Mouse (Mus musculus): ENCODE results near the gene Stac2. TPM values are rescaled to one million over a fixed set of nuclear protein-coding genes. Genes with fewer than 3 reads are reported as not detected.
A peak's percentile ranks its signal among the peaks of the same experiment; 100 is the strongest.

Stac2 gene
- polyA plus RNA-seq, 1 experiment from 2014 or later: 3.9 TPM

GRCm38 (mm10) chr11:98066201-98066600 lies 12.9 kb upstream of the Stac2 start:
- H3K9me3 ChIP-seq: no peaks in the 10 kb centered on the region
- H3K4me2 ChIP-seq: no peak overlapping the region
- no peak overlapping the region for H3K27ac ChIP-seq
- H3K36me3 ChIP-seq (replicated peaks): no peaks in the 10 kb centered on the region
- WGBS: 93% methylated on average over 12 of the region's 12 CpGs
- H3K4me3 ChIP-seq: no peak overlapping the region
- no peaks in the 10 kb centered on the region for H3K27me3 ChIP-seq (replicated peaks)
- H3K4me1 ChIP-seq: no peaks in the 10 kb centered on the region
- no peak for ATAC-seq (replicated peaks)
- no peak overlapping the region for H3K9ac ChIP-seq

GRCm38 (mm10) chr11:98061904-98062562 lies 8.8 kb upstream of the Stac2 start:
- H3K9ac ChIP-seq: no peak overlapping the region
- no peak for ATAC-seq (replicated peaks)
- 56% methylated on average over 6 of the region's 6 CpGs for WGBS

GRCm38 (mm10) chr11:98061441-98061840 lies 8.2 kb upstream of the Stac2 start:
- H3K4me1 ChIP-seq: peaks cover 9% of the 10 kb centered on the region; the same call in 1 of the 2 replicates
- no peak overlapping the region for H3K4me3 ChIP-seq
- 82% methylated on average over 3 of the region's 3 CpGs for WGBS
- ATAC-seq (replicated peaks): no peak
- no peak overlapping the region for H3K9ac ChIP-seq
- H3K4me2 ChIP-seq: no peak overlapping the region
- no peaks in the 10 kb centered on the region; the same call in 1 of the 2 replicates for H3K27me3 ChIP-seq (replicated peaks)
- H3K27ac ChIP-seq: no peak overlapping the region
- no peaks in the 10 kb centered on the region for H3K9me3 ChIP-seq
- H3K36me3 ChIP-seq (replicated peaks): no peaks in the 10 kb centered on the region

More at GRCm38 (mm10) chr11:98061904-98062562, 8.8 kb upstream of the Stac2 start:
- Histone ChIP-seq H3K36me3 (replicated peaks) (no peaks in the 10 kb centered on the region), H3K27me3 (replicated peaks) (no peaks in the 10 kb centered on the region; the same call in 1 of the 2 replicates), H3K4me1 (peaks cover 9% of the 10 kb centered on the region; the same call in 1 of the 2 replicates), H3K4me2 (no peak overlapping the region), H3K4me3 (no peak overlapping the region), H3K27ac (no peak overlapping the region), H3K9me3 (no peaks in the 10 kb centered on the region)

- H3K4me2 ChIP-seq: no peak overlapping the region
- H3K27ac ChIP-seq: no peak overlapping the region
- peaks cover 9% of the 10 kb centered on the region; the same call in 1 of the 2 replicates for H3K4me1 ChIP-seq
- no peaks in the 10 kb centered on the region for H3K9me3 ChIP-seq
- H3K4me3 ChIP-seq: no peak overlapping the region
- no peaks in the 10 kb centered on the region; the same call in none of the 2 replicates for H3K27me3 ChIP-seq (replicated peaks)
- H3K9ac ChIP-seq: no peak overlapping the region
- no peaks in the 10 kb centered on the region for H3K36me3 ChIP-seq (replicated peaks)
- no peak for ATAC-seq (replicated peaks)
- WGBS: 69% methylated on average over 5 of the region's 5 CpGs
Observed at GRCm38 (mm10) chr11:98060104-98060692, 6.9 kb upstream of the Stac2 start.

GRCm38 (mm10) chr11:98059662-98060061 lies 6.4 kb upstream of the Stac2 start:
- Histone ChIP-seq H3K4me3 (no peak overlapping the region), H3K36me3 (replicated peaks) (no peaks in the 10 kb centered on the region), H3K4me1 (peaks cover 9% of the 10 kb centered on the region; the same call in 1 of the 2 replicates), H3K4me2 (no peak overlapping the region), H3K27me3 (replicated peaks) (no peaks in the 10 kb centered on the region; the same call in none of the 2 replicates), H3K9ac (no peak overlapping the region), H3K9me3 (no peaks in the 10 kb centered on the region), H3K27ac (no peak overlapping the region)
- 43% methylated on average over 7 of the region's 7 CpGs for WGBS
- no peak for ATAC-seq (replicated peaks)

- Histone ChIP-seq H3K9me3 (no peaks in the 10 kb centered on the region), H3K4me1 (peaks cover 10% of the 10 kb centered on the region), H3K27me3 (replicated peaks) (peaks cover 4% of the 10 kb centered on the region), H3K9ac (no peak overlapping the region), H3K27ac (no peak overlapping the region), H3K4me2 (no peak overlapping the region), H3K4me3 (no peak overlapping the region), H3K36me3 (replicated peaks) (no peaks in the 10 kb centered on the region)
- 84% methylated on average over 5 of the region's 5 CpGs for WGBS
- no peak for ATAC-seq (replicated peaks)
Observed at GRCm38 (mm10) chr11:98057998-98058397, 4.7 kb upstream of the Stac2 start.

- Histone ChIP-seq H3K36me3 (replicated peaks) (no peaks in the 10 kb centered on the region), H3K9me3 (no peaks in the 10 kb centered on the region), H3K9ac (no peak overlapping the region), H3K4me2 (no peak overlapping the region), H3K4me1 (peaks cover 16% of the 10 kb centered on the region), H3K27ac (no peak overlapping the region), H3K27me3 (replicated peaks) (peaks cover 9% of the 10 kb centered on the region), H3K4me3 (no peak overlapping the region)
- 32% methylated on average over 9 of the region's 9 CpGs for WGBS
- no peak for ATAC-seq (replicated peaks)
Observed at GRCm38 (mm10) chr11:98057466-98057865, 4.2 kb upstream of the Stac2 start.

- H3K4me3 ChIP-seq: peak overlapping the region; percentile 47
- H3K9me3 ChIP-seq: no peaks in the 10 kb centered on the region
- peak; percentile 57 for ATAC-seq (replicated peaks)
- peak overlapping the region; percentile 53 for H3K9ac ChIP-seq
- peak overlapping the region; percentile 40 for H3K27ac ChIP-seq
- H3K4me2 ChIP-seq: peak overlapping the region; percentile 68
- H3K4me1 ChIP-seq: peaks cover 17% of the 10 kb centered on the region
- H3K36me3 ChIP-seq (replicated peaks): no peaks in the 10 kb centered on the region
- peaks cover 42% of the 10 kb centered on the region for H3K27me3 ChIP-seq (replicated peaks)
- WGBS: under 1% methylated on average over 83 of the region's 83 CpGs
Observed at GRCm38 (mm10) chr11:98052129-98052988, 903 bp downstream of the Stac2 start.

GRCm38 (mm10) chr11:98051611-98052128 lies 1.6 kb downstream of the Stac2 start:
- H3K4me1 ChIP-seq: peaks cover 17% of the 10 kb centered on the region
- H3K9ac ChIP-seq: no peak overlapping the region
- no peaks in the 10 kb centered on the region for H3K36me3 ChIP-seq (replicated peaks)
- H3K27me3 ChIP-seq (replicated peaks): peaks cover 42% of the 10 kb centered on the region
- peak overlapping the region; percentile 47 for H3K4me3 ChIP-seq
- ATAC-seq (replicated peaks): peak; percentile 28; the same call in 1 of the 2 replicates
- H3K27ac ChIP-seq: no peak overlapping the region
- 8% methylated on average over 12 of the region's 12 CpGs for WGBS
- peak overlapping the region; percentile 68 for H3K4me2 ChIP-seq
- H3K9me3 ChIP-seq: no peaks in the 10 kb centered on the region

- Histone ChIP-seq H3K36me3 (replicated peaks) (no peaks in the 10 kb centered on the region), H3K9ac (no peak overlapping the region), H3K4me3 (no peak overlapping the region), H3K9me3 (no peaks in the 10 kb centered on the region), H3K27me3 (replicated peaks) (peaks cover 42% of the 10 kb centered on the region), H3K4me1 (peaks cover 17% of the 10 kb centered on the region), H3K4me2 (no peak overlapping the region; the same call in 1 of the 2 replicates), H3K27ac (no peak overlapping the region)
- 7% methylated on average over 2 of the region's 2 CpGs for WGBS
- ATAC-seq (replicated peaks): no peak
Observed at GRCm38 (mm10) chr11:98050940-98051339, 2.3 kb downstream of the Stac2 start.

GRCm38 (mm10) chr11:98050520-98050815 lies 2.8 kb downstream of the Stac2 start:
- no peaks in the 10 kb centered on the region for H3K9me3 ChIP-seq
- 19% methylated on average over 2 of the region's 2 CpGs for WGBS
- peaks cover 17% of the 10 kb centered on the region for H3K4me1 ChIP-seq
- H3K9ac ChIP-seq: no peak overlapping the region
- H3K36me3 ChIP-seq (replicated peaks): no peaks in the 10 kb centered on the region
- no peak for ATAC-seq (replicated peaks)
- H3K27ac ChIP-seq: no peak overlapping the region
- H3K4me3 ChIP-seq: no peak overlapping the region
- H3K4me2 ChIP-seq: no peak overlapping the region
- H3K27me3 ChIP-seq (replicated peaks): peaks cover 42% of the 10 kb centered on the region
